Mouse (Mus musculus): ENCODE results near the gene Selenbp2. TPM values are rescaled to one million over a fixed set of nuclear protein-coding genes. Genes with fewer than 3 reads are reported as not detected.
"Not testable (repeated sequence)": the region's sequence is repeated elsewhere in the genome, so short reads cannot be mapped to it uniquely, and the experiment has no call there.

The Selenbp2 gene
- polyA plus RNA-seq, 1 experiment from 2014 or later, result 2.7 TPM

DNA sequence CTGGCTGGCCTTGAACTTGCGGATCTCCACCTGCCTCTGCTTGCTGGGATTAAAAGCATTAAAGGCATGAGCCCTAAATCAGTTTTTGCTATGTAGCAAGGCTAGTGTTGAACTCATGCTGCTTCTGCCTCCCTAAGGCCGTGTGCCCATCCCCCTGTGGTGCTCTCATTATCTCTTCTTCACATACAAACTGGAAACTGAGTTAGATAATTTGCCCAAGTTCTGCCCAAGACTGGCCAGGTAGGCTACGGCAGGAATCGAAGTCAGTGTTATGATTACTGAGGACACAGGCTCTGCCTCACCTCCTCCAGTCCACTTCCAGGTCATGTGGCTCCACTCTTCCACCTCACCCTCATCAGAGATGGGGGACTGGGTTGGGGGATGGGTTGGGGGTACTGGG, 2.9 kb downstream of the Selenbp2 start:
- WGBS, result 87% methylated on average over 4 of the region's 4 CpGs
- not testable (repeated sequence) for H3K36me3 ChIP-seq; H3K9ac ChIP-seq; ATAC-seq (replicated peaks; ENCODE audit: low FRiP score); H3K4me3 ChIP-seq (replicated peaks); H3K27me3 ChIP-seq; H3K9me3 ChIP-seq (replicated peaks); H3K27ac ChIP-seq; H3K4me2 ChIP-seq
- H3K4me1 ChIP-seq, result peaks cover 16% of the 10 kb centered on the region

DNA sequence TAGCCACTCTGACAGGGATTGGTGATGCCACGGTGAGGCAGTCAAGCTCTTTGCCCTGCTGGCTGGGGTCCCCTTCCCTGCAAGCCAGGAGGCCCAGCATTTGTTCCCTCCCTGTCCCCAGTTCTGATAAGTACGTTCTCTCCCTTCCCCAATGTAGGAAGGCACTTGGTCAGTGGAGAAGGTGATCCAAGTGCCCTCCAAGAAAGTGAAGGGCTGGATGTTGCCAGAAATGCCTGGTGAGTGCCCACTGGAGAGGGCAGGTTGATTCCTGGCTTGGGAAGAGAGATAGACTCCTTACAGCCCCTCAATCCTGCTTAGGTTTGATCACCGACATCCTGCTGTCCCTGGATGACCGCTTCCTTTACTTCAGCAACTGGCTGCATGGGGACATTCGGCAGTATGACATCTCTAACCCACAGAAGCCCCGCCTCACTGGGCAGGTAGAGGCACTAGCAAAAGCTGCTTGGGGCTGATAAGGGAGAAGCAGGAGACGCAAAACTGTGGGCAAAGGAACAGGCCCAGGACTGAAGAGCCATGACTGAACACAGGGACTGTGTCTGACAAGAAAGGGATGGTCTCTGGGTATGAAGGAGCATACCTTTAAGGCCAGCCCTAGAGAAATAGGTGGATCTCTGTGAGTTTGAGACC, 8.9 kb downstream of the Selenbp2 start:
- H3K9ac ChIP-seq; H3K36me3 ChIP-seq; H3K27ac ChIP-seq; H3K9me3 ChIP-seq (replicated peaks); H3K4me2 ChIP-seq; H3K27me3 ChIP-seq; H3K4me1 ChIP-seq; H3K4me3 ChIP-seq (replicated peaks): not testable (repeated sequence)
- ATAC-seq (replicated peaks; ENCODE audit: low FRiP score), result peak; percentile 62; the same call in 1 of the 2 replicates
- 80% methylated on average over 7 of the region's 7 CpGs for whole genome bisulfite sequencing

DNA sequence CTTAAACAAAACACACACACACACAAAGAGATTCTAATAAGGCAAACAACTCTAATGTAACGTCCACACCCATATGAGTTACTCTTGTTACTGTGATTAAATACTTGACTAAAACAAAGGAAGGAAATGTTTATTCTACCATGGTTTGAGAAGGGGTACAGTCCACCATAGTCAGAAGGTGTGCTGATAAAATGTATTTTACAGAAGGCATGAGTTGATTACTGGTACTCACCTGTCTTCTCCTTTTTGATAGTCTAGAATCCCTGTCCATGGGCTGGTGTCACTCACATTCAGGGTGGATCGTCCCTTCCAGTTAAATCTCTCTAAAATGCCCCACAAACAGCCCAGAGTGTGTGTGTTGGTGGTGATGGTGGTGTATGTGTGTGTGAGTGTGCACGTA, 9.5 kb downstream of the Selenbp2 start:
- WGBS, result 88% methylated on average over 3 of the region's 3 CpGs
- no peak overlapping the region for H3K27ac ChIP-seq
- ATAC-seq (replicated peaks; ENCODE audit: low FRiP score), result no peak

DNA sequence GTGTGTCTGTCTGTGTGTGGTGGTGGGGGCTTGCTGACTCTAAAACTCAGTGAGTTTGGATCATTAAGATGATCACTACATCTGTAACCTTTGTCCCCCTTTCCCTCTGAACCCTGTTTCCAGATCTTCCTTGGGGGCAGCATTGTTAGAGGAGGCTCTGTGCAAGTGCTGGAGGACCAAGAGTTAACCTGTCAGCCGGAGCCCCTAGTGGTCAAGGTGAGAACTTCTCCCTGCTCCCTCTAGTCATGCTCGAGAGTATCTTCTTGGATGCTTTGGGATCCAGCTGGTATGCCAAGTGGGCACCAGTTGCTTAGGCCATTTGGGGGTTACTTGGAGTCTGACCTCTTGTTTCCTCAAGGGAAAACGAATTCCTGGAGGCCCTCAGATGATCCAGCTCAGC, 10.0 kb downstream of the Selenbp2 start:
- H3K4me1 ChIP-seq; H3K27ac ChIP-seq; H3K27me3 ChIP-seq; H3K9me3 ChIP-seq (replicated peaks); H3K4me3 ChIP-seq (replicated peaks); H3K4me2 ChIP-seq; H3K36me3 ChIP-seq; H3K9ac ChIP-seq: not testable (repeated sequence)
- 24% methylated on average over 3 of the region's 3 CpGs for WGBS
- ATAC-seq (replicated peaks; ENCODE audit: low FRiP score), result 0 out of 2 replicates have a peak, but pooled peaks have one; percentile 18

More for the DNA sequence above, 9.5 kb downstream of the Selenbp2 start:
- Histone ChIP-seq H3K4me2 (no peak overlapping the region), H3K9me3 (replicated peaks) (no peaks in the 10 kb centered on the region), H3K4me1 (no peaks in the 10 kb centered on the region), H3K36me3 (no peaks in the 10 kb centered on the region), H3K4me3 (replicated peaks) (no peak overlapping the region), H3K9ac (no peak overlapping the region), H3K27me3 (no peaks in the 10 kb centered on the region)

DNA sequence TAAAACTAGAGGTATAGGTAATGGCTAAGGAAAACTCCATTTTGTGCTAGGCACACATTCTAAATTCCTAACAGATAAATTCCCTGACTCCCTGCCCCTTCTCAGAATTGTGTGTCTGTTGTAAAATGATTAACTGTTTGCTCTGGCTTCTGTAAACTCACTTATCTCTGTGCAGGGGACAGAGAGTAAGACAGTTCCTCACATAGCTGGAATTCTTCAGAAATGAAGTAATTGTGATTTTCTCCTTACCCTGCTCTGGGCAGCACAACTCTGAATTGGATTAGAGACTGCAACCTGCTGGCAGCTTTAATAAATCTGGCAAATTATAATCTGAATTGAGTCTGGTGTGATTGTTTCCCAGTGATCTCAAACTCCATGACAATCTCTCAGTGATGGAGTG, 17.2 kb downstream of the Selenbp2 start:
- H3K4me3 ChIP-seq (replicated peaks); H3K27me3 ChIP-seq; H3K9ac ChIP-seq; H3K4me1 ChIP-seq; H3K36me3 ChIP-seq; ATAC-seq (replicated peaks; ENCODE audit: low FRiP score); H3K4me2 ChIP-seq; H3K27ac ChIP-seq; H3K9me3 ChIP-seq (replicated peaks): not testable (repeated sequence)

DNA sequence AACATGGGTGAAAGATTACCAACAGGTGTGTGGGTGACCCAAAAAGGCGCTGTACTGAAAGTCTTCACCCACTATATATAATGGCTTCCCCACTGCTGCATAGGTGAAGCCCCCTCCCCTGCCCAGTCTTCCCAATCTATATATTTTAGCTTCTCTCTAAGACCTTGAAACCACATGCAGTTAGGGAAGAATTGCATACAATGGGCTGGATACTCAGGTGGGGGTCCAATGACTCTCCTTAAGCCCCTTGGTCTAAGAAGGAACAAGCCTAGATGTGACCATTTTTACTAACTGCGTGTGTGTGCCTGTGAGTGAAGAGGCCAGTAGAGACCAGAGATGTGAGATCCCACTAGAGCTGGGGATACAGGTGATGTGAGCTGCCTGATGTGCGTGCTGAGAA, 20.1 kb downstream of the Selenbp2 start:
- H3K9me3 ChIP-seq (replicated peaks); ATAC-seq (replicated peaks; ENCODE audit: low FRiP score); H3K9ac ChIP-seq; H3K4me1 ChIP-seq; H3K27ac ChIP-seq; H3K4me3 ChIP-seq (replicated peaks); H3K4me2 ChIP-seq; H3K36me3 ChIP-seq; H3K27me3 ChIP-seq: not testable (repeated sequence)
- 90% methylated on average over 3 of the region's 3 CpGs for WGBS

DNA sequence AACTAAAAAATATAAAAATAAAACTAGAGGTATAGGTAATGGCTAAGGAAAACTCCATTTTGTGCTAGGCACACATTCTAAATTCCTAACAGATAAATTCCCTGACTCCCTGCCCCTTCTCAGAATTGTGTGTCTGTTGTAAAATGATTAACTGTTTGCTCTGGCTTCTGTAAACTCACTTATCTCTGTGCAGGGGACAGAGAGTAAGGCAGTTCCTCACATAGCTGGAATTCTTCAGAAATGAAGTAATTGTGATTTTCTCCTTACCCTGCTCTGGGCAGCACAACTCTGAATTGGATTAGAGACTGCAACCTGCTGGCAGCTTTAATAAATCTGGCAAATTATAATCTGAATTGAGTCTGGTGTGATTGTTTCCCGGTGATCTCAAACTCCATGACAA, 24.9 kb downstream of the Selenbp2 start:
- H3K4me3 ChIP-seq (replicated peaks); H3K9me3 ChIP-seq (replicated peaks); H3K27me3 ChIP-seq; H3K36me3 ChIP-seq; H3K27ac ChIP-seq; H3K4me1 ChIP-seq; H3K4me2 ChIP-seq; H3K9ac ChIP-seq; ATAC-seq (replicated peaks; ENCODE audit: low FRiP score): not testable (repeated sequence)
- 50% methylated on average over 1 of the region's 1 CpGs for WGBS

DNA sequence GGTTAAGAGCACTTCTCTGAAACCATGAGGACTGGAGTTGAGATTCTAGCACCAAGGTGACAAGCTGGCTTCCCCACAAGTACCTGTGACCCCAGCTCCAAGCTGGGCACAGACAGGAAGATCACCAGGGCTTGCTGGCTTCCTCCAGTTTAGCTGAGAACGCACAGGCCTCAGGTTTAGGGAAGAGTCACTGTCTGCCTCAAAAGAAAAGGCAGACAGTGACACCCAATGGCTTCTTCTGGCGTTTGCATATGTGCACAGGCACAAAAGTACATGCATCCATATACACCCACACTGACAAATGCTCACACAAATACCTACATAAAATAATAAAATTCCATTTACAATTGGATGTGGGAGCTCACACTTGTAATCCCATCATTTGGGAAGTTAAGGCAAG, 30.3 kb downstream of the Selenbp2 start:
- WGBS, result 16% methylated on average over 2 of the region's 2 CpGs
- H3K9me3 ChIP-seq (replicated peaks); H3K36me3 ChIP-seq; H3K9ac ChIP-seq; H3K4me3 ChIP-seq (replicated peaks); H3K4me2 ChIP-seq; H3K27me3 ChIP-seq; H3K27ac ChIP-seq; ATAC-seq (replicated peaks; ENCODE audit: low FRiP score); H3K4me1 ChIP-seq: not testable (repeated sequence)

DNA sequence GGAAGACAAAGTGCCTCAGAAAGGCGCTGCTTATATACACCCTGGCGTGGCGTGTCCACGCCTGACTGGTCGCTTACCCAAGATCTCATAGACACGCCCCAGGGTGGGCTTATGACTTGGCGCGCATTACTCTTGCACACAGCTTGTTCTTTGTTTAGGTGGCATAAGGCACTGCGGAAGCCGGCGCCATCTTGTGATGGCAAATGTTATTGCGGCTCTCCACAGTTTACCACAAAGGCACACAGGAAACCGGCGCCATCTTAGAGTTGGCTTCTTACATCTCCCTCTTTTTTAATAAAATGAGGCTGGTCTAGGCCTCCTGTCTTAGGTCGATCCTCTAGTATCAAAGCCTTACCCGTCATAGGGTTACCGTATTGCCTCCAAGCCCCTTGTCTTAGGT, 52.3 kb downstream of the Selenbp2 start:
- 94% methylated on average over 17 of the region's 17 CpGs for WGBS
- Histone ChIP-seq H3K27ac (no peak overlapping the region), H3K4me3 (replicated peaks) (no peak overlapping the region), H3K36me3 (no peaks in the 10 kb centered on the region; the same call in 1 of the 2 replicates), H3K9ac (no peak overlapping the region), H3K9me3 (replicated peaks) (peaks cover 6% of the 10 kb centered on the region; the same call in 1 of the 2 replicates), H3K4me1 (no peaks in the 10 kb centered on the region), H3K4me2 (no peak overlapping the region), H3K27me3 (no peaks in the 10 kb centered on the region)
- no peak for ATAC-seq (replicated peaks; ENCODE audit: low FRiP score)

Other genes with a start within 250 kb of the Selenbp2 start
- 0.45 and 0.84 TPM in 2 replicates for gene Oaz3, start 249.6 kb upstream of the Selenbp2 start, polyA plus RNA-seq (2015; fragmentation: Nextera tagmentation; extraction: Ambion mirVana)
- gene Celf3, start 215.3 kb upstream of the Selenbp2 start, polyA plus RNA-seq (2015; fragmentation: Nextera tagmentation; extraction: Ambion mirVana), result 2.5 and 5.5 TPM in 2 replicates
- gene Riiad1, start 213.2 kb upstream of the Selenbp2 start, polyA plus RNA-seq (2015; fragmentation: Nextera tagmentation; extraction: Ambion mirVana), result 1.2 and 2.3 TPM in 2 replicates
- gene Snx27, start 110.8 kb upstream of the Selenbp2 start, polyA plus RNA-seq (2015; fragmentation: Nextera tagmentation; extraction: Ambion mirVana), result 47.2 and 50.9 TPM in 2 replicates
- gene Gm10972, start 50.4 kb upstream of the Selenbp2 start, polyA plus RNA-seq (2015; fragmentation: Nextera tagmentation; extraction: Ambion mirVana), result not detected in 2 replicates
- gene Tuft1, start 34.7 kb upstream of the Selenbp2 start, polyA plus RNA-seq (2015; fragmentation: Nextera tagmentation; extraction: Ambion mirVana), result 6.7 and 7.1 TPM in 2 replicates
- 17.0 and 18.3 TPM in 2 replicates for gene Cgn, start 92.9 kb downstream of the Selenbp2 start, polyA plus RNA-seq (2015; fragmentation: Nextera tagmentation; extraction: Ambion mirVana)
- 17.4 and 18.8 TPM in 2 replicates for gene Pogz, start 144.0 kb downstream of the Selenbp2 start, polyA plus RNA-seq (2015; fragmentation: Nextera tagmentation; extraction: Ambion mirVana)
- 340 and 342 TPM in 2 replicates for gene Psmb4, start 193.4 kb downstream of the Selenbp2 start, polyA plus RNA-seq (2015; fragmentation: Nextera tagmentation; extraction: Ambion mirVana)
- gene Selenbp1, start 239.5 kb downstream of the Selenbp2 start, polyA plus RNA-seq (2015; fragmentation: Nextera tagmentation; extraction: Ambion mirVana), result 60.6 and 62.4 TPM in 2 replicates

Measured in kidney, embryonic 15.5 days (tissue).